11 mouse cellular contexts compared by ENCODE assay signal in genomic region chr16:59769936-59770335, GRCm38 (mm10).
"Had no signal": no experiment of that assay in that cellular context is flagged by ENCODE, and none has a peak within 500 bp of the region (broad histone marks: within the 10 kb centered on the region; RNA-seq: fewer than 3 reads in every experiment).

No protein-coding gene starts in this region.

- DNase-seq: liver, postnatal 0 days; lung, adult 2 months; lung, postnatal 14 days; lung, postnatal 36 days; right cerebral cortex, postnatal 25 days; thymus, adult 18-20 months; thymus, postnatal 14 days; thymus, postnatal 36 days had no signal

- ATAC-seq: liver, postnatal 0 days; lung, postnatal 0 days; midbrain, embryonic 13.5 days; midbrain, embryonic 15.5 days had no signal
